Mouse (Mus musculus): ENCODE data around the gene Pcbd1.
"Not testable (repeated sequence)": the region's sequence is repeated elsewhere in the genome, so short reads cannot be mapped to it uniquely, and the experiment has no call there.

The Pcbd1 gene

DNA sequence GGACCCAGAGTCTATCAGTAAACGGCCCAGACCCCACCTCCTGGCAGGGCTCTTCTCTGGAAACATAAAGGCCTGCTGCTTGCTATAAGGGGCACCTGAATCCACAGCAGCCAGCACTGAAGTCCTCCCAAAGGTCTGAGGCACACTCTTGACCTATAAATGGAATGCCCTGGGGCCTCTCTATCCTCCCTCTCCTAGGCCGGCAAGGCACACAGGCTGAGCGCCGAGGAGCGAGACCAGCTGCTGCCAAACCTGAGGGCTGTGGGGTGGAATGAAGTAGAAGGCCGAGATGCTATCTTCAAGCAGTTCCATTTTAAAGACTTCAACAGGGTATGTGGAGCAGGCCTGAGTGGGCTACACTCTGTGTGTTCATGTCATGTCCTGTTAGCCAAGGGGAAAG is 2.7 kb downstream of the Pcbd1 start:
- DNase-seq (ENCODE audit: low spot score in 2 of 2) = no peak

DNA sequence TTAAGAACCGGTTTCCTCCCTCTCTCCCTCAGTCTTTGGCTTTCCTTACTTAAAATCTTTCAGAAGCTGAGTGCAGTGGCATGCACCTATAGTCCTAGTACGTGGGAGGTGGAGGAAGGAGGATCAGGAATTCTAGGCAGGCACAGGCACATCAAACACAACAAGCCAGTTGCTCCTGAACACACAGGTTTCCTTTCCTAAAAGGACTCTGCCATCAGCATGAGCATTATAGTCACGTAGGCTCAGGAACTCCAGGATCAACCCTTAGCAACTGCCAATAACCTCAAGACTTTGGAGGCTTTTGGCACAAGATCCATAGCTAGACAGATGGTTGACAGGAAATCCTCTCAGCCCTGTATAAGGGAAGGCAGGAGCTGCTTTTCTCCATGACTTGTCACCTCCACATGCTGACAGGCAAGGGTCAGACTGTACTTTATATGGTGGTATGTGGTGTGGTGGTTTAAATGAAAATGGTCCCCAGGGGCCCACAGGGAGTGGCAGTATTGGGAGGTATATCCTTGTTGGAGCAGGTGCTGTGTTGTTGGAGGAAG is 14.5 kb downstream of the Pcbd1 start:
- no peak for DNase-seq (ENCODE audit: low spot score in 2 of 2)

GRCm38 (mm10) chr10:61114246-61114720 is 25.2 kb downstream of the Pcbd1 start:
- DNase-seq (ENCODE audit: low spot score in 2 of 2) = no peak

- not testable (repeated sequence) for DNase-seq (ENCODE audit: low spot score in 2 of 2)
Measured at GRCm38 (mm10) chr10:61121732-61122131, 32.6 kb downstream of the Pcbd1 start.

DNA sequence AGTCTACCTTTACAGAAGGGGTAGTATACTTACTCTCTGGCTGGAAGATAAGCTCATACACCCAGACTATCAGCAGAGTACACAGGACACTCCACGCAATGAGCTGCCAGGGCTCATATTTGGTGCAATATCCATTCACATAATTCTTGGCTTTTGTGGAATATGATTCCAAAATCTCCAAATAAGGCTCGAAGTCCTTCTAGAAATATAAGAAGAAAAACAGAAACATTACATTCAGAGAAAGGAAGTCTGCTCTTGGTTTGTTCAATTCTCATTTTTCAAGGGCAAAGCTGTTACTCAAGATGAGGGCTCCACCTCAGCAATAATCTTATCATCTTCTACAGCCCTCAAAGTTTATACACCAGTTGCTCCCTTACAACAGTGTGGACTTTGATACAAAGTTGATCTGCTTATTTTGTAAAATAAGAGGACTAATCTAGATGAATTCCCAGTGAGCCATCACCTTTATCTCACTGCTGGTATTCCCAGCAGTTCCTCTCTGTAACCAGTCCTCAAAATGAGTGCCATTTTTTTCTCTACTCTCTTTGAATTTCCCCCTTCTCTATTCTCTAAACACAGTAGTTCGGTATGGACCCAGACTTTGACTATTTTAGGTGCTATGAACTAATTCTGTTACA is 34.3 kb downstream of the Pcbd1 start:
- DNase-seq (ENCODE audit: low spot score in 2 of 2) = no peak

DNA sequence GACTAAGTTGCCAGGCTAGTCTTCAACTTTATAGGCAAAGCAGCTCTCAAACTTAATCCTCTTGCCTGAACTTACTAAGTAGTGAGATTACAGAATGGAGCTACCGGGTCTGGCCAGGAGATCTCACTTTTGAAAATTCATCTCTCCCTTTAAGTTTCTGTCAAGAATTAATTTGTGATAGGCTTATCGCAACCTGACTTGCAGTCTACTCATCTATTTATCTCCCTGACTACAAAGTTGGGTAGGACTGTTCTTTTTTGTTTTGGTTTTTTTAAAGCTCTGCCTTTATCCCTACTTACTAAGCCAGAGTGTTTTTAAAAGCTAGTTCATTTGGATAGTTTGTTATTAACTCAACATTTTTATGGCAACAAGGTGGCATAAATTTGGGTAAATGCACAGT is 35.3 kb downstream of the Pcbd1 start:
- no peak for DNase-seq (ENCODE audit: low spot score in 2 of 2)

GRCm38 (mm10) chr10:61128701-61129365 is 39.7 kb downstream of the Pcbd1 start:
- DNase-seq (ENCODE audit: low spot score in 2 of 2) = no peak

GRCm38 (mm10) chr10:61130959-61131358 is 41.8 kb downstream of the Pcbd1 start:
- DNase-seq (ENCODE audit: low spot score in 2 of 2) = no peak

DNA sequence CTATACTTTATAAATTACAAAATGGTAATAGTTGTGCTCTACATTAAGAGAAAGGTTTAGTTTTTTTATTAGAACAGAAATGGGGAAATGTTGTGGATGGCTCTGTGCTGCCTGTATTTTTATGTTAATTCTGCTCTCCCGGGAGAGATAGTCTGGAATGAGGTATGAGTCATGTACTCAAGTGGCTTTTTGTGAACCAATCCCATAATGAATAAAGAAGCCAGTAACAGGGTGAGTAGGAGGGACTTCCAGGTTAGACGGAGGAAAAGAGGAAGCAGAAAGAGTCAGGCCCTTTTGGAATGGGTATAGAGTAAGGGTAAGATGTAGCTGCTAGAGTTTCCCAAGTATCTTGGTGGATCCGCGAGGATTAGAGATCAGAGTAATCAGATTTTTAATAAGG is 44.9 kb downstream of the Pcbd1 start:
- no peak for DNase-seq (ENCODE audit: low spot score in 2 of 2)

GRCm38 (mm10) chr10:61135226-61135839 is 46.2 kb downstream of the Pcbd1 start:
- DNase-seq (ENCODE audit: low spot score in 2 of 2) = no peak

DNA sequence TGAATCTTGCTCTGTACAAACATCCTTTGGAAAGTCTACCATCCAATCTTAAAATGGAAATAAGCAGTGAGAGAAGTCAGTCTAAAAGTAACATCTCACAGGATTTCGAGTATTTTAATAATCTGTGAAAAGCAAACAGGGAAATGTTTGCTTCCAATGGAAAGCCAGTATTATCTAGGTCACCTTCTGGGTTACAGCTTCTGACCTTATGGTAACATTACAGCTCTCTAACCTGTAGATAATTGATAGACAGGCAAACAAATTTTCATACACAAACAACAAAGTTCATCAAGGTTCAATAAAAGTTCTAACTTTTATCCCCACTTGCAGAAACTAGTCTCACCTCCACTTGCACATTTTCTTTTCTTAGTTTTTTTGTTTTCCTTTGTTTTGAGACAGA is 48.4 kb downstream of the Pcbd1 start:
- DNase-seq (ENCODE audit: low spot score in 2 of 2) = no peak

- DNase-seq (ENCODE audit: low spot score in 2 of 2) = no peak
Measured at GRCm38 (mm10) chr10:61143343-61143742, 54.2 kb downstream of the Pcbd1 start.
